Mouse (Mus musculus): ENCODE results near the gene Cmtm2a. TPM values are rescaled to one million over a fixed set of nuclear protein-coding genes. Genes with fewer than 3 reads are reported as not detected.

Gene Cmtm2a
- polyA plus RNA-seq (2014; fragmentation: Illumina TruSeq; extraction: RNeasy Lipid Tissue Mini Kit (QIAGEN cat#74804); ENCODE audit: insufficient read depth, low read depth, low replicate concordance): not detected

DNA sequence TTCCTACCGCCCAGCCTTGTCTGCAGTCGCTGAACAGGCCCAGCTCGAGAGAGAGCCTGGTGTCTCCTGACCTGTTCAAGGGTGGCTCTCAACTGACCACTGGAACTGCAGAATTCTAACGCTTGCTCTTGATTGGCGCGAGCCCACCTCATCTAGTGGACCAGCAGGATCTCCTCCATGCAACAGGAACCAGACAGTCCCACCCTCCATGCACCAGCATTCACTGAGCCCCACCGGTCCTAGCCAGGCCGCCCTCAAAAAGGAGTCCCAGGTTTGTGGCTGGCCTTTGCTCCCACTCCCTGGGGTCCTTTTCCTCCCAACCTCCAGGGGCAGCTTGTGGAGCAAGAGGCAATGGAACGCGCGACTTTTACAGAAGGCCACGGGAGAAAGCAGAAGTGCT lies at the start of gene Cmtm2a:
Gene Cmtm2a (minus strand): TSS at position 101 of the 400 bp plus-strand sequence.

DNA sequence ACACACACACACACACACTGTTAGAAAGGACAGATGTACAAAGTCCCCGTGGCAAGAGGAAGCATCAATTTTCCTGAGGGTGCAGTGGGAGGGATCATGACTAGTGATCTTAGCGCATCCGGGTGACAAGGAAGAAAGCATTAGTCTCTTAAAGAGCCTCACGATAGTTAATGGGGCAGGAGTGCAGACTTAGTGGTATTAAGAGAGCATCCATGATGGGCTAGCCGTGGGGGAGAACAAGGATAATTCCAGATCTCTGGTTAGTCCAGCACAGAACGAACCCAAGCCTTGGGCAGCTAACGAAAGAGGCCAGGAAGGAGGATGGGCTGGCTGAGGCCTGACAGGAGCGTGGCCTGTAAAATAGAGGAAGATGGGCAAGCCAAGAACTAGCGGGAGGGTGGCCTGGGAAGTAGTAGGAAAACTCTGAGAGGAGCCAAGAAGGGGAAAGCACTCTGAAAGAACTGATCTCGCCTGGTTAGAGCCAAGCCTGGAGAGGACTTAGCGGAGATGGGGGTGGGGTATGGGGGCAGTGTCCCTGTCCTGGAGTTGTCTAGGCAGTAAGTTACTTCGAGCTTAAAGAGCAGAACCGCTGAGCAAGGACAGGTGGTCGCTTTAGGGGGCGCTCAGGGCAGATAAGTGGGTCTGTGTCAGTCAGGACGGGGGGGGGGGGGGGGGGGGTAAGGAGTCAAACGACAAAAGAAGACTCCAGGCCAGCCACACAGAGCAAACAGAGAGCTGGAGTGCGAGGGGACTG lies 46.4 kb upstream of the Cmtm2a start, which contains the start of gene Cmtm3:
Gene Cmtm3 (plus strand): TSS at position 182 of the 754 bp plus-strand sequence.

DNA sequence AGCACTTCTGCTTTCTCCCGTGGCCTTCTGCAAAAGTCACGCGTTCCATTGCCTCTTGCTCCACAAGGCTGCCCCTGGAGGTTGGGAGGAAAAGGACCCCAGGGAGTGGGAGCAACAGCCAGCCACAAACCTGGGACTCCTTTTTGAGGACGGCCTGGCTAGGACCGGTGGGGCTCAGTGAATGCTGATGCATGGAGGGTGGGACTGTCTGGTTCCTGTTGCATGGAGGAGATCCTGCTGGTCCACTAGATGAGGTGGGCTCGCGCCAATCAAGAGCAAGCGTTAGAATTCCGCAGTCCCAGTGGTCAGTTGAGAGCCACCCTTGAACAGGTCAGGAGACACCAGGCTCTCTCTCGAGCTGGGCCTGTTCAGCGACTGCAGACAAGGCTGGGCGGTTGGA lies 28.9 kb upstream of the Cmtm2a start, which contains the start of gene Cmtm2b:
Gene Cmtm2b (plus strand): TSS at position 301 of the 400 bp plus-strand sequence.

DNA sequence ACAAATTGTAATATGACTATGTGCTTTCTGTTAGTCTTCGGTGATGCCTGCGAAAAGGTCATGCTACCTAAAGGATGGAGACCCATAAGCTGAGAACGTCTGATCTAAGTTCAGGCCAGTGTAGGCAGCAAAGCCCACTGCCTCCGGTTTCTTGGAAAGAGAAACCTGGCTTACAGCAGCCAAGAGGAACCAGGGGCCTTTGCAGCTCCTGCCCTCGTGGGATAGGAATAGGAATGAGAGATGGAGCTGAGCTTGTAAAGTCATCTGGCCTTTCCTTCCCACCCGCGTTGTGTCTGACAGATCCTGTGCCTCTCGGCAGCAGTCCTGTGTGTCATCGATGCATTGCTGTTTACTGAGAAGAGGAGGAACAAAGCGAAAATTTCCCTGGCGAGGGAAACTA lies 28.3 kb upstream of the Cmtm2a start, which contains the start of gene Gm11020:
Gene Gm11020 (plus strand): TSS at position 301 of the 400 bp plus-strand sequence.

DNA sequence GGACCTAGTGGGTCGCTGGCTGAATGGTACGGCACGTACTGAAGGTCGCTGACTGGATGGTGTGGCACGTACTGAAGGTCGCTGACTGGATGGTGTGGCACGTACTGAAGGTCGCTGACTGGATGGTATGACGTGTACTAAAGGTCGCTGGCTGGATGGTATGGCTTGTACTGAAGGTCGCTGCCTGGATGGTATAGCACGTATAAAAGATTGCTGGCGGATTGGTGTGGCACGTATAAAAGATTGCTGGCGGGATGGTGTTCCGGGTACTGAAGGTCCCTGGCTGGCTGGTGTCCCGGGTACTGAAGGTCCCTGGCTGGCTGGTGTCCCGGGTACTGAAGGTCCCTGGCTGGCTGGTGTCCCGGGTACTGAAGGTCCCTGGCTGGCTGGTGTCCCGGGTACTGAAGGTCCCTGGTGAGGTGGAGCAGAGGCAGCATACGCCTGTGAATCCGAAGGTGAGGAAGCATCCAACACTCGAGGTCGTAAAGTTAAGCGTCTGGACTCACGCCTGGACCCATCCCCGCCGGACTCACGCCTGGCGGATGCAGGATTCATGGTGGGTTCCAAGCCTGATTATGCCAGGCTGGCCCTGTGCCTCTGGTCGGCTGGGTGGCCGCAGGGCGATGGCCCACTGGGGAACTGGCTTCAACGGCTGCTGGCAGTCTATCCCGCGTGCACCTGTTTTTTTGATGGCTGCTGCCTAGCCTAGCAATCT lies 16.6 kb upstream of the Cmtm2a start, which contains the start of the genes Gm45711 and Cmtm1:
Gene Gm45711 (minus strand): TSS at position 641 of the 715 bp plus-strand sequence.
Gene Cmtm1 (minus strand): TSS at position 705 of the 715 bp plus-strand sequence.

DNA sequence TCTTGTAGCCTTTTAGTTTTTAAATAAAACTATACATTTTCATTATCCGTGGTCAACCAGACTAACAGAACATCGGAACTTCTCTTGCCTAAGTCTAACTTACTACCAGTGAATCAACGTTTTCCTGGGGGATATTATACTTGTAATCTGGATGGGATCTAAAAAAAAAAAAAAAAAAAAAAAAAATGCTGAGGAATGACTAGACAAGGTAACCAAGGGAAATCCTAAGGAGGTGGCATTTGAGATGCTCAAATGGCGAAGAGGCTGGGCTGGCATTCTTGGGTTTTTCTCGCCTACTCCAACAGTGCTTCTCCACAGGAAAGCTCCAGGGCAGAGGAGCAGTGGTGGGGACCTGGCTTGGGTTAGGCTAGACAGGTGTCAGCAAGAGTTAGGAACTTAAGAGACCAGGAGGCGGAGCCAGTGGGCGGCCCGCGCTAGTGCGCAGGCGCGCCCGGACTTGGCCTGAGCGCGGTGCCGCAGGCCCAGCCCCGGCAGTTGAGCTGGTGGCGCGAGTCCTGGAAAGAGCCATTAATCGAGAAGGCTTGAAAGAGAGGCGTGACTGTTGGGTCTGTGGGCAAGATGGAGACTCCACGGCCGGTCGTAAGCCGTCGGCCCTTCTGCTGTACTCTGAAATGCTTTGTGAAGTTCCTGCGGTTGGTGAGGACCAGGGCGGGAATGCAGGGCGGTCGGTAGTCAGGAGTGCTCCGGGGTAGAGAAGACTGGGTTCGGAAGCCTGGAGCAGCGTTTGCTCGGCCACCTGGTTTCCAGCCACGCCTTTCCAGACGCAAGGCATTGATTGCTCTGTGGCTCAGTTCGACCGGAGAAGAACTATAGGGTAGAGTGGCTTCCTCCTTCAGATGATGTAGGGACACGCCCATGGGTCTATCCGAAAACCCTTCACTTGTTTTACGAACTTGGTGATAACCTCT lies 42.3 kb downstream of the Cmtm2a start, which contains the start of gene Cklf:
Gene Cklf (plus strand): TSS at position 423 of the 929 bp plus-strand sequence.

DNA sequence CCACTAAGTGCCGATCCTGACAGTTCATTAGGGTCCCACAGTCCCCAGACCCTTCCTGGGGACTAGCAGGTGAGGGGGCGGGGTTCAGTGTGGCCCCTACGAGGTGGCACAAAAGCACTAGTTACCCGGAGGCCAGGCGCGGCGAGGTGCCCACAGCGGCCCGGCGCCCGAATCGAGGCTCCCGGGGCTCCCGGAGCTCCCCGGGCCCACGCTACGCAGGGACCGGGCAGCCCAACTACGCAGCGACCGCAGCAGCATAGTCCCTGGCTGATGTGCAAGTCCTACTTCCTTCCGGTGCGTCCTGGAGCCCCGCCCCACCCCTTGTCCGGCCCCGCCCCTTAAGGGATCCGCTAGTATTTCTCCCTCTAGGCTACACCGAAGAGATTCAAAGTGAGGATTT lies 44.7 kb downstream of the Cmtm2a start, which contains the start of gene Tk2:
Gene Tk2 (minus strand): TSS at position 283 of the 400 bp plus-strand sequence.

Other genes with a start within 250 kb of the Cmtm2a start
- 154 TPM for gene Cdh5, start 191.6 kb downstream of the Cmtm2a start, polyA plus RNA-seq (2014; fragmentation: Illumina TruSeq; extraction: RNeasy Lipid Tissue Mini Kit (QIAGEN cat#74804); ENCODE audit: insufficient read depth, low read depth, low replicate concordance)
- gene Bean1, start 122.7 kb downstream of the Cmtm2a start, polyA plus RNA-seq (2014; fragmentation: Illumina TruSeq; extraction: RNeasy Lipid Tissue Mini Kit (QIAGEN cat#74804); ENCODE audit: insufficient read depth, low read depth, low replicate concordance): 0.13 TPM
- gene Tk2, start 44.6 kb downstream of the Cmtm2a start, polyA plus RNA-seq (2014; fragmentation: Illumina TruSeq; extraction: RNeasy Lipid Tissue Mini Kit (QIAGEN cat#74804); ENCODE audit: insufficient read depth, low read depth, low replicate concordance): 23.0 TPM
- 16.5 TPM for gene Cklf, start 42.3 kb downstream of the Cmtm2a start, polyA plus RNA-seq (2014; fragmentation: Illumina TruSeq; extraction: RNeasy Lipid Tissue Mini Kit (QIAGEN cat#74804); ENCODE audit: insufficient read depth, low read depth, low replicate concordance)
- not detected for gene Gm45711, start 16.9 kb upstream of the Cmtm2a start, polyA plus RNA-seq (2014; fragmentation: Illumina TruSeq; extraction: RNeasy Lipid Tissue Mini Kit (QIAGEN cat#74804); ENCODE audit: insufficient read depth, low read depth, low replicate concordance)
- not detected for gene Cmtm1, start 17.0 kb upstream of the Cmtm2a start, polyA plus RNA-seq (2014; fragmentation: Illumina TruSeq; extraction: RNeasy Lipid Tissue Mini Kit (QIAGEN cat#74804); ENCODE audit: insufficient read depth, low read depth, low replicate concordance)
- gene Gm11020, start 28.4 kb upstream of the Cmtm2a start, polyA plus RNA-seq (2014; fragmentation: Illumina TruSeq; extraction: RNeasy Lipid Tissue Mini Kit (QIAGEN cat#74804); ENCODE audit: insufficient read depth, low read depth, low replicate concordance): not detected
- not detected for gene Cmtm2b, start 29.0 kb upstream of the Cmtm2a start, polyA plus RNA-seq (2014; fragmentation: Illumina TruSeq; extraction: RNeasy Lipid Tissue Mini Kit (QIAGEN cat#74804); ENCODE audit: insufficient read depth, low read depth, low replicate concordance)
- 44.2 TPM for gene Cmtm3, start 46.2 kb upstream of the Cmtm2a start, polyA plus RNA-seq (2014; fragmentation: Illumina TruSeq; extraction: RNeasy Lipid Tissue Mini Kit (QIAGEN cat#74804); ENCODE audit: insufficient read depth, low read depth, low replicate concordance)
- gene Cmtm4, start 102.6 kb upstream of the Cmtm2a start, polyA plus RNA-seq (2014; fragmentation: Illumina TruSeq; extraction: RNeasy Lipid Tissue Mini Kit (QIAGEN cat#74804); ENCODE audit: insufficient read depth, low read depth, low replicate concordance): 10.2 TPM
- 29.5 TPM for gene Dync1li2, start 149.9 kb upstream of the Cmtm2a start, polyA plus RNA-seq (2014; fragmentation: Illumina TruSeq; extraction: RNeasy Lipid Tissue Mini Kit (QIAGEN cat#74804); ENCODE audit: insufficient read depth, low read depth, low replicate concordance)
- 0.15 TPM for gene Terb1, start 216.7 kb upstream of the Cmtm2a start, polyA plus RNA-seq (2014; fragmentation: Illumina TruSeq; extraction: RNeasy Lipid Tissue Mini Kit (QIAGEN cat#74804); ENCODE audit: insufficient read depth, low read depth, low replicate concordance)
- gene Nae1, start 241.5 kb upstream of the Cmtm2a start, polyA plus RNA-seq (2014; fragmentation: Illumina TruSeq; extraction: RNeasy Lipid Tissue Mini Kit (QIAGEN cat#74804); ENCODE audit: insufficient read depth, low read depth, low replicate concordance): 34.0 TPM
- 0.70 TPM for gene Car7, start 241.5 kb upstream of the Cmtm2a start, polyA plus RNA-seq (2014; fragmentation: Illumina TruSeq; extraction: RNeasy Lipid Tissue Mini Kit (QIAGEN cat#74804); ENCODE audit: insufficient read depth, low read depth, low replicate concordance)

Data from lung, adult 10 weeks (tissue).